Mouse (Mus musculus) right cerebral cortex, postnatal 36 days (tissue): Measurements from ENCODE around the gene Adgrf5.

Source experiments
- DNase-seq, 2 experiments: peaks; one replicate each; pipeline ENCODE4 v3.0.0; 2022; ENCODE audit warnings: low spot score in 2 of 2, mixed read lengths in 1 of 2

The Adgrf5 gene

DNA sequence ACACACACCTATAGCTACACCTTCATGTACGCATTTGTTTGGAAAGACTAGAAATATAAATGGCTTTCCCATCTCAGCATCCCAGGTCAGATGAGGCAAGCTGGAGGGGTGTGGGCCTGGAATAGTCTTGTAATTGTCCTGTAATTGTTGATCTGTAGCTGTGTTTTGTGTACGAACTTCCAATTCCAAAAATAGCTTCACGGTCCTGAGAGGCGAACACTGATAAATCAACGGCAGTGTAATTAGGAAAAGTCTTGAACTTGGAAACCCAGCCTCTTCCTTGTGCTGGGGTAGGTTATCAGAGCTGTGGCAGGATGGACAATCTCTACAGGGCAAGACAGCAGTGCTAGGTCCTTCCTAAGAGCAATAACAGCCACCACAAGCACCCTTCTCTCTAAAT is 18.5 kb downstream of the Adgrf5 start:
- DNase-seq, result no peak

- DNase-seq, result no peak
Measured at GRCm38 (mm10) chr17:43386331-43386730, 26.1 kb downstream of the Adgrf5 start.

- DNase-seq, result no peak
Measured at GRCm38 (mm10) chr17:43387171-43387570, 26.9 kb downstream of the Adgrf5 start.

- no peak for DNase-seq
Measured at GRCm38 (mm10) chr17:43389256-43389655, 29.0 kb downstream of the Adgrf5 start.

- DNase-seq, result no peak
Measured at GRCm38 (mm10) chr17:43392191-43392590, 31.9 kb downstream of the Adgrf5 start.

- no peak for DNase-seq
Measured at GRCm38 (mm10) chr17:43393669-43394068, 33.4 kb downstream of the Adgrf5 start.

DNA sequence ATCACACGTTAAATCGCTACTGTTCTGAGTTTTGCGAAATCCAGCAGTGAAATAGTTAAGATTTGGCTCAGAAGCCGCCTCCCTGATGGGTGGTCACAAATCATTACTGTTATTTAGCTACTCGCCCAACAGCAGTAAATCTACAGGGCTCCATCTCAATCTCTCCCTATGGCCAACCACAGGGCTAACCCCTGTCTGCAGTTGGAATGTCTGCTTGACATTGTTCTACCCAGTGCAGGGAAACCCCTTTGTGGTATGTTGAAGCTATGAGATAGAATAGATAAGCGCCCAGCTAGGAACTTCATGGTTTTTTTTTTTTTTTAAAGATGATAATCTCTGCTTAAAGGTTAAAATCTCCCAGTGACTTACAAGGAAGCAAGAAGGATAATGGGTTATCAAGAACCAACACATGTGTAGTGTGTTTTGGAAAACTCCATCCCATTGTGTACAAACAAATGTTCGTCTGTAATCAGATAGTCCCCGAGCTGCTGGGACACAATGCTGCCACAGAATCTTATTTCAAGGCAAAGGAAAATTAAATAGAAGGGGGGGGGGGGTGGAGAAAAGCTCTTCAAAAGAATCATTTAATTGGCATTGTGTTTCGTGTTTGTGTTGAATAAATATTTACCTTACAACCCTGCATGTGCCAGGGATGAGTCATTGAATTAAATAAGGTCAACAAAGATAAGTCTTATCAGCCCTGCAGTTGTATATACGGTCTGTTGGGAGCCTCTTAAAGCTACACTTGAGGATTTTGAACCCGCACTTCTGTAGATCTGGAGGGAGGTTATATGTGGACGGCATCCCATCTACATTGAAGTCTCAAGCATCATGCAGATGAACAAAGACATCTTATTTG is 35.4 kb downstream of the Adgrf5 start:
- DNase-seq, result no peak

DNA sequence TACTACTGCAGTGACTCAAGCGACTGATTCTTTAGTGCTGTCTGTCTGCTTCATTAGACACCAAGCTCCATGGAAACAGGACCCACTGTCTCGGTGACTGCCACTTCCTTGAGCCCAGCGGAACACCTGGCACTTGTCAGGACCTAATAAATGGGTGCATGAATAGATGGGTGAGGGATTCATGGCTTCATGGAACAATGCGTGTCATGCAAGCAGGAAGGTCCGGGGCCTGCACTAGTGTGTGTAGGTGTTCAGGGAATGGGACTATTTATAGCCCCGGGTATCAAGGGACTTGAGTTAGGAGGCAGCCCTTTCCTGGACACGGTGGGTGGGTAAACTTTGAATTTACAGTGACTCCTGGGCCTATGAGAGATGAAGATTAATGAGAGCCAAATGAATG is 38.4 kb downstream of the Adgrf5 start:
- DNase-seq, result no peak

GRCm38 (mm10) chr17:43399151-43399550 is 38.9 kb downstream of the Adgrf5 start:
- DNase-seq, result no peak

GRCm38 (mm10) chr17:43400483-43400882 is 40.2 kb downstream of the Adgrf5 start:
- no peak for DNase-seq

GRCm38 (mm10) chr17:43403851-43404250 is 43.6 kb downstream of the Adgrf5 start:
- DNase-seq, result no peak

- no peak for DNase-seq
Measured at GRCm38 (mm10) chr17:43404408-43404807, 44.2 kb downstream of the Adgrf5 start.

DNA sequence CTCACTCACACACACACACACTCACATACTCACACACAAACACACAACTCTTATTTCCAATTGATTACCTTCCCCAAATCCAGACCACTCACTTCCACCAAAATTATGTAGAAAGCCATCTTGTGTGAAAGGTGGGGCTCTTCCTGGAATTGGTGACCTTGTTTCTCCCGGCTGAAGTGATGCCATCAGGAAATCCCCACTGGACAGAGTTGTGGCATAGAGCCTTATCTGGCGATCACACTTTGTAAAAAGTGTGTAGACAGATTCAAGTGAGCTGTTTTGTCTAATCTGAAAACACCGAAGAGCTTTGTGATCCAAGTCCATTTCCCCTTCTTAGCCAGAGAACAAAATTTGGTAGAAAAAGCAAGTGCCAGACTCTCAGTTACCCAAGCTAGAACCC is 46.1 kb downstream of the Adgrf5 start:
- DNase-seq, result no peak

DNA sequence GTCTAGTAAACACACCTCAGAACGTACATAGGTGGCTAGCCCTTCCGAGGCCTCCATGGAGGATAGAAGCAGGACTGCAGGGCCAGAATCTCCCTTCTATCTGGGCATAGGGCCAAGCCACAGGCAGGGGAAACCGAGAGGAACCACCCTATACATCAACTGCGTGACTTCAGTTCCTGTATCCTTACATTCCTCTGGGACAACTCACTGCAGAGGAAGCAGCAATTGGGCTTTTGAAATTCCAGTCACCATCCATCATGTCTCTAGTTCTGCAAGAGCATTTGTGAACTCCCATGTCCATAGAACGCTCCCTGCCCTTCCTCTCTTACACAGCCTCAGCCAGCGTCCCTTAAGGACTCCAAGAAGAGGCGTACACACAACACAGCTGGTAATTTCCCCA is 47.3 kb downstream of the Adgrf5 start:
- no peak for DNase-seq

DNA sequence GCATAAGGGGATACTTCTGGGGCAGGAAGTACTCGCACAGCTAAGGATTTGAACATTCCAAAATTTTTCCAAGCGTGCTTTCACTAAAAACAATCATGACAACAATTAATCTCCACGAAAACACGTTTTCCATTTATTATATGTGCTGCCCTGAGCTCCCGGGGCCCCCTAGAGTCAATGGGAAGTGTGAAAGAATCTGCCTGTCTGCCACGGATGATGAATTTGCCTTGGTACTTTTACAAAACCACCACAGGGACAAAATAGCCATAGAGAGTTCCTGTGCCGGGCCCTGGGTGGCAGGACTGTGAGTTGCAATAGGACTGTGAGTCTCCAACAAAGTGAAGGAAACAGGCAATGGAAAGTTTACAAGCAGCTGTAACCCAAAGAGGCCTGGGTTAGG is 52.9 kb downstream of the Adgrf5 start:
- no peak for DNase-seq

- no peak for DNase-seq
Measured at GRCm38 (mm10) chr17:43419204-43419603, 59.0 kb downstream of the Adgrf5 start.

DNA sequence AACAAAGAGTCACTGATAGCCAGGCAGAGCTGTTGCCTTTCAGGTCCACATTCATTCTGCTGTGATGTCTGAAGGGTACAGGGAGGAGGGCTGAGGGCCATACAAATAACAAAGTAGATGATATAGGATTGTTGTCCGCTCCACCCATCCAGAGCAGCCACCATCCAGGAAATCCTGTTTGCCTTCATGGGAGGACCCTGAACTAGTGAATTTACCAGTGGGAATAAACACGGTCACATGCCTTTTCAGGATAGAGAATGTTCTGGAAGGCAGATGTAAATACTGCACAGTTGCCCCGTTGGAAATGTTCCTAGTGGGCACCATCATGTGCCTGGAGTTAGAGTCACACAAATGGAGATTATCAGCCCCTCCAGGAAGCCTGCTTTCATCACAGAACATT is 60.1 kb downstream of the Adgrf5 start:
- DNase-seq, result no peak

DNA sequence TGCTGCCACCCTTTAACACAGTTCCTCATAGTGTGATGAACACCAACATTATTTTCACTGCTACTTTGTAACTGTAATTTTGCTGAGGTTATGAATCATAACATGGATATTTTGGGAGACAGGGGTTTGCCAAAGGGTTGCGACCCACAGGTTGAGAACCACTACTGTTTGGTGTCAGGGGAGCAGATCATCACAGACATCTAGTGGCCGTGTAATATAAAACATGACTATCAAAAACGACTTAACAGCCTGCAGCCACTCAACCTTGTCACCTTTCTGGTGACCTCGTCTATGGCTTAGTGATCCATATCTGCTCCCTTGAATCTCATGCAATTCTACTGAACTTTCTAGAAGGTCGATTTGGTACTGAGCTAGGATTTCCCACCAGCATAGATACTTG is 63.7 kb downstream of the Adgrf5 start:
- no peak for DNase-seq

GRCm38 (mm10) chr17:43431692-43432091 is 71.4 kb downstream of the Adgrf5 start:
- no peak for DNase-seq

DNA sequence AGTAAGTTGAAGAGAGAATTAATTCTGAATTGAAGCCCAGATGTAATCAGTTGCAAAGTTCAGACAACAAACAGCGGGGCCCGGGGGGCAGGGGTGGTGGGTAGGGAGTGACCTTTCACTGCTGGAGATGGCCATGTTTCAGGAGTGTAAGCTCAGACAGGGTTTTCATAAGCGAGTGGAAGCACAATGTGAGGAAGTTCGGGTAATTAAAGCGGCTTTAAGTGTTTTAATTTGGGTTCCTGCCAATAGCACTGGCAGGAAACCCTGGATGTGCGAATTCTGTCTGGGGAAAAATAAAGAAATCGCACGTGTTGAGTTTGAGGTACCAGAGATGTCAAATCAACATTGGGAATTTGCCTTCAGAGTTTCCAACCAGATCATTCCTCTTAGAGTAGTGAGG is 74.2 kb downstream of the Adgrf5 start:
- DNase-seq, result no peak

DNA sequence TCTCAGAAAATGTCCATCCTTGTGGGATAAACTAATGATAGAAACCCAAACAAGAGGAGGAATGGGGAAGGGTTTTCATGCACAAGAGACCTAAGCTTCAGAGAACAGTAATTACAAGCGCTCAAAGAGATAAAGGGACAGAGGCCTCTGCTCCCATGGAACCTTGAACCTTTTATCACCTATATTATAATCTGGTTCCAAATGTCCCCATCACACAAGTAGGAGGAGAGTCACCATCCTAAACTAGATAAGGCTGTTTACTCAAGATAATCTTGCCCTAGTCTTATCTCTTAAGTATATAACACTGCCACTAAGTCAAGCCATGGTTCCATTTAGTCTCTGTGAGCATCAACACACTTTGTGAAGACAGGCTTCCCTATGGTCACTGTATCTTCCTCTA is 91.0 kb downstream of the Adgrf5 start:
- DNase-seq, result no peak

- peak; percentile 32 to 56 for DNase-seq
Measured at GRCm38 (mm10) chr17:43458598-43458997, 98.3 kb downstream of the Adgrf5 start.

DNA sequence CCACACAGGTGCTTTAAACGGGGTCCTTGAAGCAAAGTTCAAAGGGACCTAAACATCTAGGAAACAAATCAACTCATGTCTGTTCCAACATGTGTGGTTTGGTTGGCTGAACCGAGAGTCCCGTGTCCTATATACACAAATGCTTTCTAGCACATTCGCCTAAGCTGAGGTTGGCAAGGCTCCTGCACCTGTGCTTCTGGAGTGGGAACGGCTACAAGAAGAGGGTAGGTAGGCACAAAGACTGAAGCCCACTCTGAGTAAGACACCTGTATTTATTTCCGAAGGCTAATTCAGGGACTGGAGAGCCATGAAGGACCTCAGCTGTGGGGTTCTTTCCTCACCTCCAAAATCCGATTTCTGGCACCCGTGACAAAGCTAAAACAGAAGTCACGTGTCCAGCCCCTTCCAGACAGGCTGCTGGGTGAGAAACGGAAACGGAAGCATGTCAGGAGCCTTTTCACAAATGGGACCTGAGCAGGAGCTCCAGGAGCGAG is 99.5 kb downstream of the Adgrf5 start:
- DNase-seq, result no peak
